Mouse (Mus musculus) adrenal gland, postnatal 14 days (tissue): Measurements from ENCODE around the gene Nlrp4b. TPM values are rescaled to one million over a fixed set of nuclear protein-coding genes. Genes with fewer than 3 reads are reported as not detected.
"Not testable (repeated sequence)": the region's sequence is repeated elsewhere in the genome, so short reads cannot be mapped to it uniquely, and the experiment has no call there.

Experiments
- DNase-seq: peaks from one replicate; pipeline ENCODE4 v3.0.0; 2021; ENCODE audit warnings: mixed read lengths
- long read RNA-seq, 2 experiments: library from polyadenylated mRNA; stranded (forward); transcript quantifications; one replicate each; pipeline ENCODE4 v2.0.0; 2021
- total RNA-seq: library from RNA; stranded (reverse); gene quantifications from 2 replicates; pipeline ENCODE4 v1.2.3, GENCODE M21; 2021

Nlrp4b gene
- not detected in 2 replicates for total RNA-seq
- long read RNA-seq, experiment 1 = 0 reads
- long read RNA-seq, experiment 2 = 0 reads

- DNase-seq = no peak
Measured at GRCm38 (mm10) chr7:10687489-10687888, at the start of gene Nlrp4b. Gene Nlrp4b, plus strand, starts transcription at chr7:10687789.

GRCm38 (mm10) chr7:10754264-10754663 lies 66.7 kb downstream of the Nlrp4b start, which contains the start of gene Vmn1r71:
Gene Vmn1r71, minus strand, starts transcription at chr7:10754364.
- no peak for DNase-seq

DNA sequence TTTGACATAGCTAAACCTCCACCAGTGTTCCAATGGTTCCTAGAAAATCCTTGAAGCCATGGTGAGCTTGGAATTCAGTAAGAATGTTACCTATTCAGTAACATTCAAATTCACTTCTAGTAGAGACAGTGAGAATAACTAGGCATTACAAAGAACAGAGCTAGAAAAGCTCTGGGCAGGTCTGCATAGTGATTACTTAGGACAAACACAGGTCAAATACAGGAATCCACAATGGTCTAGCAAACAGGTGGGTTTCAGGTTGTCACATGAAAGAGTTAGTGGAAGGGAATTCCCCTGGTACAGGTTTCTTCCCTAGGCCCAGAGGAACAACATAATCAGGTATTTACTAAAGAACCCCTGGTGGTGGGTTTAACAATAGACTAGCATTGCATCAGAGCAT lies 70.0 kb downstream of the Nlrp4b start:
- not testable (repeated sequence) for DNase-seq

Other genes starting within 250 kb of the Nlrp4b start
- not detected in 2 replicates for gene Vmn1r67, start 244.5 kb upstream of the Nlrp4b start, total RNA-seq
- 2.6 and 2.9 TPM in 2 replicates for gene Zik1, start 192.4 kb upstream of the Nlrp4b start, total RNA-seq
- gene Vmn1r68, start 129.3 kb upstream of the Nlrp4b start, total RNA-seq = not detected in 2 replicates
- gene Vmn1r69, start 74.1 kb upstream of the Nlrp4b start, total RNA-seq = not detected in 2 replicates
- not detected in 2 replicates for gene Vmn1r70, start 56.3 kb upstream of the Nlrp4b start, total RNA-seq
- gene Vmn1r71, start 66.6 kb downstream of the Nlrp4b start, total RNA-seq = not detected in 2 replicates
- gene Zscan4b, start 217.3 kb downstream of the Nlrp4b start, total RNA-seq = not detected in 2 replicates